In genomic region chr14:21985426-21985931, GRCm38 (mm10) we compare ENCODE assay signal across 8 mouse cellular contexts. TPM values are rescaled to one million over a fixed set of nuclear protein-coding genes. Genes with fewer than 3 reads are reported as not detected.
A peak's percentile ranks its signal among the peaks of the same experiment; 100 is the strongest.
DNase-seq lines count a peak whose midpoint lies in the region; ATAC-seq and TF ChIP-seq lines count a peak whose summit lies in the region.

No protein-coding gene starts in this region.

- no peaks in the 10 kb centered on the region for H3K9me3 ChIP-seq in forebrain, embryonic 14.5 days (replicated peaks; ENCODE audit: control insufficient read depth, low read length)
- no peaks in the 10 kb centered on the region for H3K9me3 ChIP-seq in intestine, embryonic 15.5 days
- H3K9me3 ChIP-seq in liver, postnatal 0 days (ENCODE audit: low read length), result no peaks in the 10 kb centered on the region
- no peaks in the 10 kb centered on the region for H3K9me3 ChIP-seq in stomach, postnatal 0 days (ENCODE audit: control insufficient read depth, low read length)

- no peak for TF ChIP-seq CTCF in liver, postnatal 0 days (IDR thresholded peaks at IDR 0.05; ENCODE audit: low read depth)
- no peak for TF ChIP-seq CTCF in stomach, postnatal 0 days (IDR thresholded peaks at IDR 0.05; ENCODE audit: low read depth)

- H3K36me3 ChIP-seq in forebrain, embryonic 14.5 days (ENCODE audit: control insufficient read depth, insufficient read depth, low read length), result no peaks in the 10 kb centered on the region
- peaks cover 5% of the 10 kb centered on the region; the same call in 1 of the 2 replicates for H3K36me3 ChIP-seq in intestine, embryonic 15.5 days
- no peaks in the 10 kb centered on the region for H3K36me3 ChIP-seq in liver, postnatal 0 days (replicated peaks; ENCODE audit: insufficient read depth, low read length)
- peaks cover 11% of the 10 kb centered on the region; the same call in 1 of the 2 replicates for H3K36me3 ChIP-seq in stomach, postnatal 0 days (ENCODE audit: control insufficient read depth, insufficient read depth, low read length)

- H3K27me3 ChIP-seq in forebrain, embryonic 14.5 days (replicated peaks; ENCODE audit: control insufficient read depth, insufficient read depth, low read length), result peaks cover 61% of the 10 kb centered on the region
- H3K27me3 ChIP-seq in intestine, embryonic 15.5 days (replicated peaks), result no peaks in the 10 kb centered on the region
- H3K27me3 ChIP-seq in liver, postnatal 0 days (ENCODE audit: insufficient read depth, low read length), result peaks cover 89% of the 10 kb centered on the region
- no peaks in the 10 kb centered on the region for H3K27me3 ChIP-seq in stomach, postnatal 0 days (ENCODE audit: control insufficient read depth, insufficient read depth, low read length)

- peak overlapping the region; percentile 91 for H3K27ac ChIP-seq in forebrain, embryonic 14.5 days (ENCODE audit: low read depth, low read length)
- H3K27ac ChIP-seq in intestine, embryonic 15.5 days, result peak overlapping the region; percentile 100
- H3K27ac ChIP-seq in liver, postnatal 0 days (ENCODE audit: low read depth), result no peak overlapping the region
- peak overlapping the region; percentile 99 for H3K27ac ChIP-seq in stomach, postnatal 0 days (replicated peaks)

- WGBS in forebrain, embryonic 14.5 days, result under 1% methylated on average over 37 of the region's 37 CpGs
- 1% methylated on average over 37 of the region's 37 CpGs for WGBS in intestine, embryonic 15.5 days
- WGBS in liver, postnatal 0 days (ENCODE audit: insufficient replicate concordance), result 2% methylated on average over 37 of the region's 37 CpGs
- WGBS in stomach, postnatal 0 days, result 2% methylated on average over 37 of the region's 37 CpGs

- H3K4me3 ChIP-seq in forebrain, embryonic 14.5 days (ENCODE audit: low read depth, low read length), result peak overlapping the region; percentile 66
- H3K4me3 ChIP-seq in intestine, embryonic 15.5 days (replicated peaks), result peak overlapping the region; percentile 91
- peak overlapping the region; percentile 55 for H3K4me3 ChIP-seq in liver, postnatal 0 days (ENCODE audit: low read depth, low read length)
- peak overlapping the region; percentile 90 for H3K4me3 ChIP-seq in stomach, postnatal 0 days (ENCODE audit: low read depth, low read length)

- peaks cover 27% of the 10 kb centered on the region for H3K4me1 ChIP-seq in forebrain, embryonic 14.5 days (ENCODE audit: control insufficient read depth, insufficient read depth, low read length)
- H3K4me1 ChIP-seq in intestine, embryonic 15.5 days (replicated peaks), result peaks cover 12% of the 10 kb centered on the region
- peaks cover 26% of the 10 kb centered on the region for H3K4me1 ChIP-seq in liver, postnatal 0 days (ENCODE audit: insufficient read depth)
- peaks cover 5% of the 10 kb centered on the region; the same call in 1 of the 2 replicates for H3K4me1 ChIP-seq in stomach, postnatal 0 days (replicated peaks; ENCODE audit: control insufficient read depth, insufficient read depth)

- ATAC-seq in forebrain, embryonic 14.5 days, result no peak
- no peak for ATAC-seq in intestine, embryonic 15.5 days
- ATAC-seq in liver, postnatal 0 days, result no peak
- no peak for ATAC-seq in stomach, postnatal 0 days (ENCODE audit: low FRiP score, low TSS enrichment)

- TF ChIP-seq EP300 in liver, postnatal 0 days (IDR thresholded peaks at IDR 0.05; ENCODE audit: low read depth), result no peak
- TF ChIP-seq EP300 in stomach, postnatal 0 days (optimal IDR thresholded peaks at IDR 0.05), result no peak

- peak overlapping the region; percentile 92 for H3K4me2 ChIP-seq in forebrain, embryonic 14.5 days (ENCODE audit: low read length)
- H3K4me2 ChIP-seq in intestine, embryonic 15.5 days (replicated peaks), result peak overlapping the region; percentile 87
- H3K4me2 ChIP-seq in liver, postnatal 0 days (ENCODE audit: low read depth, low read length), result peak overlapping the region; percentile 64
- peak overlapping the region; percentile 94 for H3K4me2 ChIP-seq in stomach, postnatal 0 days (replicated peaks; ENCODE audit: low read depth)

- H3K9ac ChIP-seq in forebrain, embryonic 14.5 days (ENCODE audit: low read length), result peak overlapping the region; percentile 70
- H3K9ac ChIP-seq in intestine, embryonic 15.5 days, result peak overlapping the region; percentile 95
- peak overlapping the region; percentile 10; the same call in 1 of the 2 replicates for H3K9ac ChIP-seq in liver, postnatal 0 days (replicated peaks)
- H3K9ac ChIP-seq in stomach, postnatal 0 days (ENCODE audit: low read length), result peak overlapping the region; percentile 96

- peak; percentile 20 for DNase-seq in cerebellum, adult 8-10 months
- DNase-seq in cerebellum, postnatal 14 days, result no peak
- peak; percentile 67 for DNase-seq in ZHBTc4 (ENCODE audit: low read depth, low spot score)
- DNase-seq in forebrain, embryonic 14.5 days (ENCODE audit: low spot score), result no peak
- DNase-seq in liver, postnatal 0 days, result no peak
- DNase-seq in stomach, postnatal 0 days (ENCODE audit: low spot score), result peak; percentile 49
- DNase-seq in ovary, postnatal 36 days (ENCODE audit: low spot score), result no peak

RNA-seq across cellular contexts. Expression of gene Zfp503, which starts 3.9 kb away (rescaled TPM):
- 4.4 and 4.6 TPM in 2 replicates for polyA plus RNA-seq in forebrain, embryonic 14.5 days (2014; fragmentation: Nextera tagmentation; extraction: Ambion mirVana)
- 14.2 and 16.5 TPM in 2 replicates for polyA plus RNA-seq in intestine, embryonic 15.5 days (2015; fragmentation: Nextera tagmentation; extraction: Ambion mirVana)
- polyA plus RNA-seq in liver, postnatal 0 days (2015; fragmentation: Nextera tagmentation; extraction: Ambion mirVana), result 0.99 and 1.1 TPM in 2 replicates
- polyA plus RNA-seq in stomach, postnatal 0 days (2015; fragmentation: Nextera tagmentation; extraction: Ambion mirVana), result 10.0 and 11.3 TPM in 2 replicates

RNA-seq across cellular contexts. Expression of gene Lrmda, which starts 34.0 kb away (rescaled TPM):
- polyA plus RNA-seq in forebrain, embryonic 14.5 days (2014; fragmentation: Nextera tagmentation; extraction: Ambion mirVana), result 0.31 TPM in 1 of 2 replicates, not detected in the other
- 0.71 and 0.87 TPM in 2 replicates for polyA plus RNA-seq in intestine, embryonic 15.5 days (2015; fragmentation: Nextera tagmentation; extraction: Ambion mirVana)
- polyA plus RNA-seq in liver, postnatal 0 days (2015; fragmentation: Nextera tagmentation; extraction: Ambion mirVana), result 0.15 and 0.28 TPM in 2 replicates
- 0.39 and 0.46 TPM in 2 replicates for polyA plus RNA-seq in stomach, postnatal 0 days (2015; fragmentation: Nextera tagmentation; extraction: Ambion mirVana)

Comparison
In these comparisons a context has a peak if more than half of its experiments do, and no peak if none do; other contexts are left out.
1. DNase-seq: peak in cerebellum, adult 8-10 months (single experiment), ZHBTc4 (single experiment) and stomach, postnatal 0 days (single experiment); none in cerebellum, postnatal 14 days (0 of 2), forebrain, embryonic 14.5 days (single experiment), liver, postnatal 0 days (single experiment) and ovary, postnatal 36 days (single experiment).
2. H3K9ac ChIP-seq: peak in every context shown above with its lines; median percentile 96 in stomach, postnatal 0 days; 95 in intestine, embryonic 15.5 days; 70 in forebrain, embryonic 14.5 days; 10 in liver, postnatal 0 days.
3. Peak in every context shown above with its lines, with median percentiles within 50 percentile points of each other: H3K4me2 ChIP-seq and H3K4me3 ChIP-seq.